Mouse (Mus musculus): ENCODE data around the gene Arhgef16.

Arhgef16 gene

GRCm38 (mm10) chr4:154294262-154294731, 7.2 kb downstream of the Arhgef16 start:
- intact Hi-C loops (cut with DNase I), result no loop called here

- intact Hi-C loops (cut with DNase I), result no loop called here
Measured at GRCm38 (mm10) chr4:154293735-154294201, 7.7 kb downstream of the Arhgef16 start.

- intact Hi-C loops (cut with DNase I), result no loop called here
Measured at GRCm38 (mm10) chr4:154283671-154284070, 17.8 kb downstream of the Arhgef16 start.

- intact Hi-C loops (cut with DNase I), result no loop called here
Measured at GRCm38 (mm10) chr4:154279481-154279880, 22.0 kb downstream of the Arhgef16 start.

- intact Hi-C loops (cut with DNase I), result no loop called here
Measured at GRCm38 (mm10) chr4:154273000-154273399, 28.5 kb downstream of the Arhgef16 start.

GRCm38 (mm10) chr4:154269520-154269919, 32.0 kb downstream of the Arhgef16 start:
- intact Hi-C loops (cut with DNase I), result no loop called here

- intact Hi-C loops (cut with DNase I), result no loop called here
Measured at GRCm38 (mm10) chr4:154267511-154267910, 34.0 kb downstream of the Arhgef16 start.

GRCm38 (mm10) chr4:154262071-154262470, 39.4 kb downstream of the Arhgef16 start:
- intact Hi-C loops (cut with DNase I), result no loop called here

- intact Hi-C loops (cut with DNase I), result no loop called here
Measured at GRCm38 (mm10) chr4:154260755-154261154, 40.7 kb downstream of the Arhgef16 start.

- intact Hi-C loops (cut with DNase I), result no loop called here
Measured at GRCm38 (mm10) chr4:154252537-154253255, 48.8 kb downstream of the Arhgef16 start.

GRCm38 (mm10) chr4:154249316-154249715, 52.2 kb downstream of the Arhgef16 start:
- intact Hi-C loops (cut with DNase I), result no loop called here

- intact Hi-C loops (cut with DNase I), result no loop called here
Measured at GRCm38 (mm10) chr4:154248092-154248805, 53.2 kb downstream of the Arhgef16 start.

GRCm38 (mm10) chr4:154247207-154248091, 54.0 kb downstream of the Arhgef16 start:
- intact Hi-C loops (cut with DNase I), result no loop called here

GRCm38 (mm10) chr4:154246115-154247040, 55.1 kb downstream of the Arhgef16 start:
- intact Hi-C loops (cut with DNase I), result no loop called here

- intact Hi-C loops (cut with DNase I), result no loop called here
Measured at GRCm38 (mm10) chr4:154245342-154245741, 56.1 kb downstream of the Arhgef16 start.

GRCm38 (mm10) chr4:154240608-154241007, 60.9 kb downstream of the Arhgef16 start:
- intact Hi-C loops (cut with DNase I), result no loop called here

GRCm38 (mm10) chr4:154239199-154239598, 62.3 kb downstream of the Arhgef16 start:
- intact Hi-C loops (cut with DNase I), result no loop called here

- intact Hi-C loops (cut with DNase I), result no loop called here
Measured at GRCm38 (mm10) chr4:154237306-154237705, 64.2 kb downstream of the Arhgef16 start.

GRCm38 (mm10) chr4:154236893-154237292, 64.6 kb downstream of the Arhgef16 start:
- intact Hi-C loops (cut with DNase I), result no loop called here

- intact Hi-C loops (cut with DNase I), result no loop called here
Measured at GRCm38 (mm10) chr4:154236001-154236400, 65.5 kb downstream of the Arhgef16 start.

Measured in adrenal gland (tissue).